Mouse (Mus musculus) stomach, embryonic 16.5 days (tissue): Measurements from ENCODE around the gene Arsa. TPM values are rescaled to one million over a fixed set of nuclear protein-coding genes. Genes with fewer than 3 reads are reported as not detected.

Experiments
- ATAC-seq: fragments of 200-750 bp; cut with Nextera tagmentation; 2 replicates; pipeline ENCODE4 v1.8.0; 2017; ENCODE audit warnings: moderate number of reproducible peaks, moderate TSS enrichment; ENCODE audit not compliant: insufficient read depth, low FRiP score
- H3K27ac ChIP-seq: fragments of 300-500 bp; sonication (generic); 2 replicates; pipeline ENCODE4 v1.5.1; 2014; ENCODE audit warnings: low read length
- H3K27me3 ChIP-seq: fragments of 300-500 bp; sonication (generic); 2 replicates; pipeline ENCODE4 v1.6.1; 2014; ENCODE audit warnings: low read length, control low read depth, mixed read lengths; ENCODE audit not compliant: control insufficient read depth, insufficient read depth
- H3K36me3 ChIP-seq: fragments of 300-500 bp; sonication (generic); 2 replicates; pipeline ENCODE4 v1.6.1; 2014; ENCODE audit warnings: low read length; ENCODE audit not compliant: control insufficient read depth, insufficient read depth
- H3K4me1 ChIP-seq: fragments of 300-500 bp; sonication (generic); 2 replicates; pipeline ENCODE4 v1.6.1; 2014; ENCODE audit warnings: low read length, control low read depth, mixed read lengths; ENCODE audit not compliant: control insufficient read depth, insufficient read depth
- H3K4me2 ChIP-seq: fragments of 300-500 bp; sonication (generic); 2 replicates; pipeline ENCODE4 v1.6.1; 2014; ENCODE audit warnings: low read depth, low read length, mixed read lengths
- H3K4me3 ChIP-seq: fragments of 300-500 bp; sonication (generic); replicated peaks from 2 replicates; pipeline ENCODE4 v1.5.1; 2014; ENCODE audit warnings: mild to moderate bottlenecking, low read length
- H3K9ac ChIP-seq: fragments of 300-500 bp; sonication (generic); 2 replicates; pipeline ENCODE4 v1.6.1; 2014; ENCODE audit warnings: low read length
- H3K9me3 ChIP-seq: fragments of 300-500 bp; sonication (generic); replicated peaks from 2 replicates; pipeline ENCODE4 v1.6.1; 2016; ENCODE audit warnings: low read length, control low read depth; ENCODE audit not compliant: control insufficient read depth
- WGBS: fragments of 180-500 bp; shearing (Covaris S2); extraction: QIAGEN DNeasy Blood & Tissue Kit; methylation state at CpG from one replicate; pipeline ENCODE4 v1.1.7; 2014; 5-methylcytosine and 5-hydroxymethylcytosine counted together
- polyA plus RNA-seq: library from polyadenylated mRNA; unstranded; fragments of >200 nt; fragmentation: Nextera tagmentation; extraction: Ambion mirVana; gene quantifications from 2 replicates; pipeline ENCODE4 v1.2.1, GENCODE M21; 2015

Arsa gene
- polyA plus RNA-seq, 1 experiment from 2014 or later, result 19.5 TPM

GRCm38 (mm10) chr15:89521951-89522350 is 44.7 kb upstream of the Arsa start:
- Histone ChIP-seq H3K9me3 (no peaks in the 10 kb centered on the region), H3K4me2 (no peak overlapping the region), H3K4me1 (0 out of 2 replicates have a peak, but pooled peaks cover 3% of the 10 kb centered on the region), H3K27ac (no peak overlapping the region), H3K27me3 (peaks cover 21% of the 10 kb centered on the region), H3K4me3 (no peak overlapping the region), H3K9ac (no peak overlapping the region), H3K36me3 (no peaks in the 10 kb centered on the region)
- no peak for ATAC-seq
- WGBS, result 70% methylated on average over 7 of the region's 7 CpGs

GRCm38 (mm10) chr15:89512679-89513078 is 35.5 kb upstream of the Arsa start:
- Histone ChIP-seq H3K27ac (no peak overlapping the region), H3K4me1 (no peaks in the 10 kb centered on the region), H3K4me3 (no peak overlapping the region), H3K4me2 (no peak overlapping the region), H3K9me3 (no peaks in the 10 kb centered on the region), H3K9ac (no peak overlapping the region), H3K27me3 (no peaks in the 10 kb centered on the region), H3K36me3 (0 out of 2 replicates have a peak, but pooled peaks cover 2% of the 10 kb centered on the region)
- 60% methylated on average over 4 of the region's 4 CpGs for whole genome bisulfite sequencing
- ATAC-seq, result no peak

- no peak overlapping the region for H3K27ac ChIP-seq
- 85% methylated on average over 8 of the region's 8 CpGs for WGBS
- no peak overlapping the region for H3K4me2 ChIP-seq
- H3K4me1 ChIP-seq, result no peaks in the 10 kb centered on the region
- no peak for ATAC-seq
- no peak overlapping the region for H3K9ac ChIP-seq
- H3K9me3 ChIP-seq, result no peaks in the 10 kb centered on the region
- H3K27me3 ChIP-seq, result no peaks in the 10 kb centered on the region
- no peak overlapping the region for H3K4me3 ChIP-seq
- 0 out of 2 replicates have a peak, but pooled peaks cover 2% of the 10 kb centered on the region for H3K36me3 ChIP-seq
These were observed 30.5 kb upstream of the Arsa start for GRCm38 (mm10) chr15:89507751-89508150.

- no peaks in the 10 kb centered on the region for H3K4me1 ChIP-seq
These were observed 27.6 kb upstream of the Arsa start for GRCm38 (mm10) chr15:89504838-89505237.

GRCm38 (mm10) chr15:89501321-89501720 is 24.1 kb upstream of the Arsa start:
- Histone ChIP-seq H3K4me3 (no peak overlapping the region), H3K9ac (no peak overlapping the region), H3K4me1 (0 out of 2 replicates have a peak, but pooled peaks cover 7% of the 10 kb centered on the region), H3K36me3 (no peaks in the 10 kb centered on the region), H3K4me2 (no peak overlapping the region), H3K27me3 (peaks cover 4% of the 10 kb centered on the region; the same call in 1 of the 2 replicates), H3K27ac (no peak overlapping the region), H3K9me3 (no peaks in the 10 kb centered on the region)
- no peak for ATAC-seq
- WGBS, result 80% methylated on average over 3 of the region's 3 CpGs

More at GRCm38 (mm10) chr15:89504838-89505237, 27.6 kb upstream of the Arsa start:
- ATAC-seq, result no peak
- H3K9me3 ChIP-seq, result no peaks in the 10 kb centered on the region
- H3K36me3 ChIP-seq, result 0 out of 2 replicates have a peak, but pooled peaks cover 2% of the 10 kb centered on the region
- H3K27ac ChIP-seq, result no peak overlapping the region
- H3K4me2 ChIP-seq, result no peak overlapping the region
- 92% methylated on average over 9 of the region's 9 CpGs for WGBS
- no peak overlapping the region for H3K4me3 ChIP-seq
- no peak overlapping the region for H3K9ac ChIP-seq
- H3K27me3 ChIP-seq, result no peaks in the 10 kb centered on the region

- ATAC-seq, result peak; percentile 45; the same call in 1 of the 2 replicates
- H3K27ac ChIP-seq, result no peak overlapping the region
These were observed 23.1 kb upstream of the Arsa start for GRCm38 (mm10) chr15:89500221-89500791.

GRCm38 (mm10) chr15:89499784-89500220 is 22.6 kb upstream of the Arsa start:
- Histone ChIP-seq H3K27ac (peak overlapping the region; percentile 19; the same call in 1 of the 2 replicates), H3K4me2 (peak overlapping the region; percentile 65)

More at GRCm38 (mm10) chr15:89500221-89500791, 23.1 kb upstream of the Arsa start:
- H3K9ac ChIP-seq, result peak overlapping the region; percentile 82
- peak overlapping the region; percentile 71 for H3K4me3 ChIP-seq
- peaks cover 4% of the 10 kb centered on the region; the same call in 1 of the 2 replicates for H3K27me3 ChIP-seq
- 0 out of 2 replicates have a peak, but pooled peaks cover 7% of the 10 kb centered on the region for H3K4me1 ChIP-seq
- H3K4me2 ChIP-seq, result peak overlapping the region; percentile 65
- WGBS, result 2% methylated on average over 35 of the region's 35 CpGs
- H3K36me3 ChIP-seq, result no peaks in the 10 kb centered on the region
- H3K9me3 ChIP-seq, result no peaks in the 10 kb centered on the region

GRCm38 (mm10) chr15:89498961-89499688 is 21.9 kb upstream of the Arsa start, which contains the start of gene Shank3:
Gene Shank3, plus strand, starts transcription at chr15:89499623.
- Histone ChIP-seq H3K27me3 (peaks cover 4% of the 10 kb centered on the region; the same call in 1 of the 2 replicates), H3K4me1 (0 out of 2 replicates have a peak, but pooled peaks cover 7% of the 10 kb centered on the region), H3K36me3 (no peaks in the 10 kb centered on the region), H3K4me3 (peak within 1 kb of the TSS; percentile 71), H3K9me3 (no peaks in the 10 kb centered on the region), H3K4me2 (peak within 1 kb of the TSS; percentile 65), H3K9ac (peak within 1 kb of the TSS; percentile 82), H3K27ac (peak within 1 kb of the TSS; percentile 19; the same call in 1 of the 2 replicates)
- ATAC-seq, result peak; percentile 31
- under 1% methylated on average over 54 of the region's 72 CpGs for WGBS

More at GRCm38 (mm10) chr15:89499784-89500220, 22.6 kb upstream of the Arsa start:
- H3K27me3 ChIP-seq, result peaks cover 4% of the 10 kb centered on the region; the same call in 1 of the 2 replicates
- H3K36me3 ChIP-seq, result no peaks in the 10 kb centered on the region
- H3K9ac ChIP-seq, result peak overlapping the region; percentile 82
- no peaks in the 10 kb centered on the region for H3K9me3 ChIP-seq
- H3K4me1 ChIP-seq, result 0 out of 2 replicates have a peak, but pooled peaks cover 7% of the 10 kb centered on the region
- peak; percentile 48 for ATAC-seq
- 2% methylated on average over 36 of the region's 60 CpGs for WGBS
- peak overlapping the region; percentile 71 for H3K4me3 ChIP-seq
